ENCODE assay signal across 16 mouse cellular contexts in the genomic region with DNA sequence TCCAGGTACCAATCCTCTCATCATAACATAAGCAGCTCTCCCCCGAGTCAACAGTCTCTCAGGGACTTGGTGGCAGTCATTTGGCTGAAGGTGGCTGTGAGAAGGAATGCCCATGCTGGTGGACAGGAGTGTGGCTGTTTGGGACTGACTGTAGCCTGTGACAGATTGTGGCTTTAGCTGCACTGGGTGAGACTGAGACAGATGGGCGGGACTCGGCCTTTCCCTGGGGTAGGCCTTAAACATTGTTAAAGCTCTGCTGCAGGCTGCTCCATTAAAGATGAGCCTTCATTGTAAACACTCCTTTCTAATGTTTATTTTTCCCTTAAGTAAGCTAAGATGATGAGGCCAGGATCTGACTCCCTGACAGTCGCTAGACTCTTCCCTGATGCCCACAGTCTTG.
"Had no signal": no experiment of that assay in that cellular context is flagged by ENCODE, and none has a peak within 500 bp of the region (broad histone marks: within the 10 kb centered on the region; RNA-seq: fewer than 3 reads in every experiment).

No protein-coding gene starts in this region.

- H3K36me3 ChIP-seq: limb, embryonic 15.5 days; liver, embryonic 12.5 days; midbrain, embryonic 10.5 days; midbrain, embryonic 13.5 days; neural tube, embryonic 13.5 days; neural tube, embryonic 15.5 days; stomach, embryonic 15.5 days had no signal

- H3K4me1 ChIP-seq: liver, embryonic 12.5 days; neural tube, embryonic 13.5 days; neural tube, embryonic 15.5 days; stomach, embryonic 15.5 days had no signal

- H3K4me2 ChIP-seq: limb, embryonic 15.5 days; liver, embryonic 12.5 days; midbrain, embryonic 13.5 days; neural tube, embryonic 13.5 days; neural tube, embryonic 15.5 days; stomach, embryonic 15.5 days had no signal

- H3K9ac ChIP-seq: limb, embryonic 15.5 days; liver, embryonic 12.5 days; liver, embryonic 14.5 days; midbrain, embryonic 13.5 days; neural tube, embryonic 13.5 days; neural tube, embryonic 15.5 days; stomach, embryonic 15.5 days had no signal

- DNase-seq: lung, adult 18-20 months; right cerebral cortex, postnatal 14 days; thymus, adult 2 months; thymus, postnatal 25 days; thymus, postnatal 4 days had no signal

- H3K9me3 ChIP-seq: limb, embryonic 15.5 days; liver, embryonic 12.5 days; midbrain, embryonic 10.5 days; midbrain, embryonic 13.5 days; neural tube, embryonic 13.5 days; neural tube, embryonic 15.5 days; stomach, embryonic 15.5 days had no signal

- ATAC-seq: liver, embryonic 12.5 days; midbrain, embryonic 13.5 days; midbrain, embryonic 16.5 days had no signal

- H3K4me3 ChIP-seq: limb, embryonic 15.5 days; liver, embryonic 12.5 days; midbrain, embryonic 10.5 days; midbrain, embryonic 13.5 days; myocyte; neural tube, embryonic 13.5 days; neural tube, embryonic 15.5 days; stomach, embryonic 15.5 days had no signal

- H3K27ac ChIP-seq: limb, embryonic 15.5 days; liver, embryonic 12.5 days; liver, embryonic 14.5 days; midbrain, embryonic 10.5 days; midbrain, embryonic 13.5 days; neural tube, embryonic 13.5 days; neural tube, embryonic 15.5 days; stomach, embryonic 15.5 days; stomach, postnatal 0 days had no signal

- H3K27me3 ChIP-seq: limb, embryonic 15.5 days; stomach, embryonic 15.5 days had no signal
